Mouse (Mus musculus): ENCODE results near the gene Palm3. TPM values are rescaled to one million over a fixed set of nuclear protein-coding genes. Genes with fewer than 3 reads are reported as not detected.
"Not testable (repeated sequence)": the region's sequence is repeated elsewhere in the genome, so short reads cannot be mapped to it uniquely, and the experiment has no call there.

The Palm3 gene
- polyA plus RNA-seq, 1 experiment from 2014 or later, result 3.2 TPM

- ATAC-seq (ENCODE audit: insufficient number of reproducible peaks, insufficient read depth, low FRiP score, low read depth), result no peak
- no peak overlapping the region for H3K9ac ChIP-seq (replicated peaks; ENCODE audit: low read depth, low read length)
- no peaks in the 10 kb centered on the region for H3K9me3 ChIP-seq (ENCODE audit: control insufficient read depth, low read depth, low read length)
- no peak overlapping the region; the same call in 1 of the 2 replicates for H3K27ac ChIP-seq (ENCODE audit: low read length)
- no peak overlapping the region for H3K4me2 ChIP-seq (replicated peaks; ENCODE audit: low read depth, low read length)
- H3K36me3 ChIP-seq (ENCODE audit: control insufficient read depth, insufficient read depth, low read length), result peaks cover 22% of the 10 kb centered on the region
- 46% methylated on average over 6 of the region's 6 CpGs for WGBS
- no peak overlapping the region for H3K4me3 ChIP-seq (ENCODE audit: low read depth, low read length)
- H3K4me1 ChIP-seq (ENCODE audit: control insufficient read depth, insufficient read depth, low read length), result peaks cover 16% of the 10 kb centered on the region; the same call in 1 of the 2 replicates
- no peaks in the 10 kb centered on the region for H3K27me3 ChIP-seq (ENCODE audit: control insufficient read depth, insufficient read depth, low read length)
Measured at GRCm38 (mm10) chr8:83977646-83978045, 43.6 kb upstream of the Palm3 start.

- Histone ChIP-seq H3K27me3 (ENCODE audit: control insufficient read depth, insufficient read depth, low read length) (no peaks in the 10 kb centered on the region), H3K9ac (replicated peaks; ENCODE audit: low read depth, low read length) (no peak overlapping the region), H3K9me3 (ENCODE audit: control insufficient read depth, low read depth, low read length) (no peaks in the 10 kb centered on the region), H3K4me1 (ENCODE audit: control insufficient read depth, insufficient read depth, low read length) (peaks cover 16% of the 10 kb centered on the region; the same call in 1 of the 2 replicates), H3K36me3 (ENCODE audit: control insufficient read depth, insufficient read depth, low read length) (peaks cover 25% of the 10 kb centered on the region), H3K27ac (ENCODE audit: low read length) (no peak overlapping the region; the same call in 1 of the 2 replicates), H3K4me3 (ENCODE audit: low read depth, low read length) (no peak overlapping the region), H3K4me2 (replicated peaks; ENCODE audit: low read depth, low read length) (no peak overlapping the region)
- 76% methylated on average over 9 of the region's 9 CpGs for WGBS
- ATAC-seq (ENCODE audit: insufficient number of reproducible peaks, insufficient read depth, low FRiP score, low read depth), result no peak
Measured at GRCm38 (mm10) chr8:83978200-83978599, 43.1 kb upstream of the Palm3 start.

- Histone ChIP-seq H3K9me3 (ENCODE audit: control insufficient read depth, low read depth, low read length) (no peaks in the 10 kb centered on the region), H3K4me3 (ENCODE audit: low read depth, low read length) (no peak overlapping the region), H3K27ac (ENCODE audit: low read length) (no peak overlapping the region), H3K9ac (replicated peaks; ENCODE audit: low read depth, low read length) (no peak overlapping the region), H3K4me2 (replicated peaks; ENCODE audit: low read depth, low read length) (no peak overlapping the region), H3K36me3 (ENCODE audit: control insufficient read depth, insufficient read depth, low read length) (peaks cover 37% of the 10 kb centered on the region), H3K4me1 (ENCODE audit: control insufficient read depth, insufficient read depth, low read length) (peaks cover 7% of the 10 kb centered on the region; the same call in 1 of the 2 replicates), H3K27me3 (ENCODE audit: control insufficient read depth, insufficient read depth, low read length) (no peaks in the 10 kb centered on the region)
- WGBS, result 86% methylated on average over 1 of the region's 1 CpGs
- ATAC-seq (ENCODE audit: insufficient number of reproducible peaks, insufficient read depth, low FRiP score, low read depth), result no peak
Measured at GRCm38 (mm10) chr8:83980250-83980649, 41.0 kb upstream of the Palm3 start.

- Histone ChIP-seq H3K4me3 (ENCODE audit: low read depth, low read length) (no peak overlapping the region), H3K4me2 (replicated peaks; ENCODE audit: low read depth, low read length) (no peak overlapping the region), H3K27me3 (ENCODE audit: control insufficient read depth, insufficient read depth, low read length) (no peaks in the 10 kb centered on the region), H3K27ac (ENCODE audit: low read length) (no peak overlapping the region), H3K4me1 (ENCODE audit: control insufficient read depth, insufficient read depth, low read length) (peaks cover 7% of the 10 kb centered on the region; the same call in 1 of the 2 replicates), H3K9me3 (ENCODE audit: control insufficient read depth, low read depth, low read length) (no peaks in the 10 kb centered on the region), H3K36me3 (ENCODE audit: control insufficient read depth, insufficient read depth, low read length) (peaks cover 40% of the 10 kb centered on the region), H3K9ac (replicated peaks; ENCODE audit: low read depth, low read length) (no peak overlapping the region)
- 80% methylated on average over 8 of the region's 8 CpGs for WGBS
- no peak for ATAC-seq (ENCODE audit: insufficient number of reproducible peaks, insufficient read depth, low FRiP score, low read depth)
Measured at GRCm38 (mm10) chr8:83980845-83981244, 40.4 kb upstream of the Palm3 start.

GRCm38 (mm10) chr8:83981533-83981932, 39.7 kb upstream of the Palm3 start:
- H3K4me3 ChIP-seq (ENCODE audit: low read depth, low read length), result no peak overlapping the region
- no peaks in the 10 kb centered on the region for H3K27me3 ChIP-seq (ENCODE audit: control insufficient read depth, insufficient read depth, low read length)
- no peaks in the 10 kb centered on the region for H3K9me3 ChIP-seq (ENCODE audit: control insufficient read depth, low read depth, low read length)
- H3K4me2 ChIP-seq (replicated peaks; ENCODE audit: low read depth, low read length), result no peak overlapping the region
- H3K4me1 ChIP-seq (ENCODE audit: control insufficient read depth, insufficient read depth, low read length), result peaks cover 7% of the 10 kb centered on the region; the same call in 1 of the 2 replicates
- H3K36me3 ChIP-seq (ENCODE audit: control insufficient read depth, insufficient read depth, low read length), result peaks cover 47% of the 10 kb centered on the region
- no peak overlapping the region for H3K27ac ChIP-seq (ENCODE audit: low read length)
- WGBS, result 93% methylated on average over 7 of the region's 7 CpGs
- no peak overlapping the region for H3K9ac ChIP-seq (replicated peaks; ENCODE audit: low read depth, low read length)
- no peak for ATAC-seq (ENCODE audit: insufficient number of reproducible peaks, insufficient read depth, low FRiP score, low read depth)

GRCm38 (mm10) chr8:83982449-83982848, 38.8 kb upstream of the Palm3 start:
- H3K36me3 ChIP-seq (ENCODE audit: control insufficient read depth, insufficient read depth, low read length), result peaks cover 53% of the 10 kb centered on the region
- no peak for ATAC-seq (ENCODE audit: insufficient number of reproducible peaks, insufficient read depth, low FRiP score, low read depth)

GRCm38 (mm10) chr8:83983222-83983621, 38.0 kb upstream of the Palm3 start:
- not testable (repeated sequence) for H3K9ac ChIP-seq (replicated peaks; ENCODE audit: low read depth, low read length); H3K4me3 ChIP-seq (ENCODE audit: low read depth, low read length); H3K27ac ChIP-seq (ENCODE audit: low read length); H3K27me3 ChIP-seq (ENCODE audit: control insufficient read depth, insufficient read depth, low read length); ATAC-seq (ENCODE audit: insufficient number of reproducible peaks, insufficient read depth, low FRiP score, low read depth); H3K9me3 ChIP-seq (ENCODE audit: control insufficient read depth, low read depth, low read length); H3K4me2 ChIP-seq (replicated peaks; ENCODE audit: low read depth, low read length); H3K4me1 ChIP-seq (ENCODE audit: control insufficient read depth, insufficient read depth, low read length)
- WGBS, result 96% methylated on average over 2 of the region's 2 CpGs
- peaks cover 59% of the 10 kb centered on the region for H3K36me3 ChIP-seq (ENCODE audit: control insufficient read depth, insufficient read depth, low read length)

More at GRCm38 (mm10) chr8:83982449-83982848, 38.8 kb upstream of the Palm3 start:
- Histone ChIP-seq H3K9me3 (ENCODE audit: control insufficient read depth, low read depth, low read length) (no peaks in the 10 kb centered on the region), H3K4me3 (ENCODE audit: low read depth, low read length) (no peak overlapping the region), H3K9ac (replicated peaks; ENCODE audit: low read depth, low read length) (no peak overlapping the region), H3K27ac (ENCODE audit: low read length) (no peak overlapping the region), H3K4me1 (ENCODE audit: control insufficient read depth, insufficient read depth, low read length) (peaks cover 4% of the 10 kb centered on the region; the same call in 1 of the 2 replicates), H3K4me2 (replicated peaks; ENCODE audit: low read depth, low read length) (no peak overlapping the region), H3K27me3 (ENCODE audit: control insufficient read depth, insufficient read depth, low read length) (no peaks in the 10 kb centered on the region)
- 80% methylated on average over 4 of the region's 4 CpGs for WGBS

GRCm38 (mm10) chr8:83989243-83989642, 32.0 kb upstream of the Palm3 start:
- peaks cover 66% of the 10 kb centered on the region for H3K36me3 ChIP-seq (ENCODE audit: control insufficient read depth, insufficient read depth, low read length)
- H3K4me3 ChIP-seq (ENCODE audit: low read depth, low read length), result no peak overlapping the region
- H3K9ac ChIP-seq (replicated peaks; ENCODE audit: low read depth, low read length), result no peak overlapping the region
- H3K4me1 ChIP-seq (ENCODE audit: control insufficient read depth, insufficient read depth, low read length), result no peaks in the 10 kb centered on the region
- H3K9me3 ChIP-seq (ENCODE audit: control insufficient read depth, low read depth, low read length), result no peaks in the 10 kb centered on the region
- no peaks in the 10 kb centered on the region for H3K27me3 ChIP-seq (ENCODE audit: control insufficient read depth, insufficient read depth, low read length)
- no peak overlapping the region for H3K27ac ChIP-seq (ENCODE audit: low read length)
- H3K4me2 ChIP-seq (replicated peaks; ENCODE audit: low read depth, low read length), result no peak overlapping the region
- ATAC-seq (ENCODE audit: insufficient number of reproducible peaks, insufficient read depth, low FRiP score, low read depth), result no peak
- 90% methylated on average over 7 of the region's 7 CpGs for WGBS

- H3K27me3 ChIP-seq (ENCODE audit: control insufficient read depth, insufficient read depth, low read length), result no peaks in the 10 kb centered on the region
- no peaks in the 10 kb centered on the region for H3K4me1 ChIP-seq (ENCODE audit: control insufficient read depth, insufficient read depth, low read length)
- H3K4me2 ChIP-seq (replicated peaks; ENCODE audit: low read depth, low read length), result no peak overlapping the region
- no peak overlapping the region for H3K27ac ChIP-seq (ENCODE audit: low read length)
- no peak overlapping the region for H3K4me3 ChIP-seq (ENCODE audit: low read depth, low read length)
- no peaks in the 10 kb centered on the region for H3K9me3 ChIP-seq (ENCODE audit: control insufficient read depth, low read depth, low read length)
- no peak for ATAC-seq (ENCODE audit: insufficient number of reproducible peaks, insufficient read depth, low FRiP score, low read depth)
- H3K36me3 ChIP-seq (ENCODE audit: control insufficient read depth, insufficient read depth, low read length), result peaks cover 64% of the 10 kb centered on the region
- WGBS, result 95% methylated on average over 14 of the region's 14 CpGs
- no peak overlapping the region for H3K9ac ChIP-seq (replicated peaks; ENCODE audit: low read depth, low read length)
Measured at GRCm38 (mm10) chr8:83990170-83990569, 31.1 kb upstream of the Palm3 start.
